Mouse (Mus musculus) midbrain, embryonic 12.5 days (tissue): ENCODE measurements around the gene Lmx1b. TPM values are rescaled to one million over a fixed set of nuclear protein-coding genes. Genes with fewer than 3 reads are reported as not detected.
A peak's percentile ranks its signal among the peaks of the same experiment; 100 is the strongest.

ENCODE experiments used
- ATAC-seq: fragments of 200-750 bp; cut with Nextera tagmentation; 2 replicates; pipeline ENCODE4 v1.8.0; 2017; ENCODE audit warnings: low read depth, moderate TSS enrichment, moderate library complexity; ENCODE audit not compliant: low FRiP score
- H3K27ac ChIP-seq: fragments of 300-500 bp; sonication (generic); replicated peaks from 2 replicates; pipeline ENCODE4 v1.5.1; 2016; ENCODE audit warnings: mild to moderate bottlenecking
- H3K27me3 ChIP-seq: fragments of 300-500 bp; sonication (generic); 2 replicates; pipeline ENCODE4 v1.6.1; 2016; ENCODE audit warnings: mild to moderate bottlenecking
- H3K36me3 ChIP-seq: fragments of 300-500 bp; sonication (generic); 2 replicates; pipeline ENCODE4 v1.6.1; 2016
- H3K4me1 ChIP-seq: fragments of 300-500 bp; sonication (generic); 2 replicates; pipeline ENCODE4 v1.6.1; 2016
- H3K4me2 ChIP-seq: fragments of 300-500 bp; sonication (generic); replicated peaks from 2 replicates; pipeline ENCODE4 v1.6.1; 2016; ENCODE audit warnings: mild to moderate bottlenecking, moderate library complexity
- H3K4me3 ChIP-seq: fragments of 300-500 bp; sonication (generic); 2 replicates; pipeline ENCODE4 v1.5.1; 2016; ENCODE audit warnings: mild to moderate bottlenecking
- H3K9ac ChIP-seq: fragments of 300-500 bp; sonication (generic); replicated peaks from 2 replicates; pipeline ENCODE4 v1.6.1; 2016; ENCODE audit warnings: mild to moderate bottlenecking, moderate library complexity
- H3K9me3 ChIP-seq: fragments of 300-500 bp; sonication (generic); 2 replicates; pipeline ENCODE4 v1.6.1; 2016; ENCODE audit warnings: mild to moderate bottlenecking
- WGBS: fragments of 180-500 bp; shearing (Covaris S2); methylation state at CpG from one replicate; pipeline ENCODE4 v1.1.7; 2016; 5-methylcytosine and 5-hydroxymethylcytosine counted together
- polyA plus RNA-seq: library from polyadenylated mRNA; unstranded; fragments of >200 nt; fragmentation: Nextera tagmentation; extraction: Ambion mirVana; gene quantifications from 2 replicates; pipeline ENCODE4 v1.2.1, GENCODE M21; 2016

Gene Lmx1b
- polyA plus RNA-seq, 1 experiment from 2014 or later: 2.8 TPM

DNA sequence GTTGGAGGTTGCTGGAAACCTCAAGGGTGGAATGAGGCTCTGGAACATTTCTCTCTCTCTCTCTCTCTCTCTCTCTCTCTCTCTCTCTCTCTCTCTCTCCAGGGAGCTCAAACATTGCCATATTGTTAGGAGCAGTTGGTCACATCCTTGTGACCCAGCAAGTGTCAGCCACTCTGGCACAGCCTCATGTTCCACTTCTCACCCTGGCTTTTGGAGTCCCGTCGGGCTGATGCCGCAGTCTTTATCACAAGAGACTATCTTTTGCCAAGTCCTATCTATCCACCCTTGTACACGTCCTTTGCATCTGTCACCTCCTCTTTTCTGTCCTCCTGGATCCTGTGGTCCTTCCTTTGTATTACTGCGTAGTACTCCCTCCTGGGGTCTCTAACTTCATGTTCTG, 94.3 kb downstream of the Lmx1b start:
- WGBS: 88% methylated on average over 5 of the region's 5 CpGs

DNA sequence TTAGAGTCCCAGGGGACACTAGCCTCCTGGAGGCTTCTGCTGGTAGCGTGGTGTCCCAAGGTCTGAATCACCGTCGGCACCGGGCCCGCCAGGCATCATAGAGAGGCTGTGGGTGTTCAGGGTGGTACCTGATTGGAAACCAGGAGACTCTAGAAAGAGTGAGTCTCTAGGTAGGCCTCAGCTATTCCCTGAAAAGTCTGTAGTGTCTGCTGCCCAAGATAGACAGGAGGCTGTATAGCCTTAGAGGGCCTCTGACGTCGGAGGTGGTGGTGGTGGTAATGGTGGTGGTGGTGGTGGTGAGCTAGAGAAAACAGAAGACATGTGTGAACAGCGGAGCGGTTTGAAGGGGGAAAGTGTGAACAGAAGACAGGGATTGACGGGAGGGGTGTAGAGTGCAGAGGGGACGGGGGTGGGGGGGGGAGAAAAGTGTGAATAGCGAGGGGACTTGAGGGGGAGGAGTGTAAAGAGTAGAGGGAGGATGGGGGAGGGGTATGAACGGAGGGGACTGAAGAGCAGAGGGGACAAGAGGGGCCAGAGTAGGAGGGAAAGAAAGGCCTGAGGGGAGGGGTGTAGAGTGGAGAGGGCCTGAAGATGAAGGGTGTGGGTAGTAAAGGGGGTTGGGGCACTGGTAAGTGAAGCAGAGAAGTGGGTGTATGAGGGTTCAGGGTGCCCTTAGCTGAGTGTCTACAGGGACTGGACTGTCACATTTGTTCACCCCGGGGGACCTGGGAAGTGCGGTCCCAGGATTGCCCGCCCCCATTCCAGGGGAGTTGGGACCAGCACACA, 95.3 kb downstream of the Lmx1b start:
- peak overlapping the region; percentile 81 for H3K27ac ChIP-seq
- no peak for ATAC-seq
- H3K9ac ChIP-seq: no peak overlapping the region
- H3K36me3 ChIP-seq: no peaks in the 10 kb centered on the region
- peaks cover 67% of the 10 kb centered on the region for H3K27me3 ChIP-seq
- peaks cover 33% of the 10 kb centered on the region for H3K4me1 ChIP-seq
- H3K9me3 ChIP-seq: 0 out of 2 replicates have a peak, but pooled peaks cover 2% of the 10 kb centered on the region
- WGBS: 23% methylated on average over 16 of the region's 16 CpGs
- peak overlapping the region; percentile 52 for H3K4me3 ChIP-seq
- H3K4me2 ChIP-seq: peak overlapping the region; percentile 85

More for the DNA sequence above, 94.3 kb downstream of the Lmx1b start:
- Histone ChIP-seq H3K9ac (no peak overlapping the region), H3K4me3 (no peak overlapping the region), H3K27ac (no peak overlapping the region), H3K36me3 (no peaks in the 10 kb centered on the region), H3K4me2 (no peak overlapping the region), H3K4me1 (peaks cover 33% of the 10 kb centered on the region), H3K9me3 (0 out of 2 replicates have a peak, but pooled peaks cover 2% of the 10 kb centered on the region), H3K27me3 (peaks cover 59% of the 10 kb centered on the region)
- ATAC-seq: no peak

DNA sequence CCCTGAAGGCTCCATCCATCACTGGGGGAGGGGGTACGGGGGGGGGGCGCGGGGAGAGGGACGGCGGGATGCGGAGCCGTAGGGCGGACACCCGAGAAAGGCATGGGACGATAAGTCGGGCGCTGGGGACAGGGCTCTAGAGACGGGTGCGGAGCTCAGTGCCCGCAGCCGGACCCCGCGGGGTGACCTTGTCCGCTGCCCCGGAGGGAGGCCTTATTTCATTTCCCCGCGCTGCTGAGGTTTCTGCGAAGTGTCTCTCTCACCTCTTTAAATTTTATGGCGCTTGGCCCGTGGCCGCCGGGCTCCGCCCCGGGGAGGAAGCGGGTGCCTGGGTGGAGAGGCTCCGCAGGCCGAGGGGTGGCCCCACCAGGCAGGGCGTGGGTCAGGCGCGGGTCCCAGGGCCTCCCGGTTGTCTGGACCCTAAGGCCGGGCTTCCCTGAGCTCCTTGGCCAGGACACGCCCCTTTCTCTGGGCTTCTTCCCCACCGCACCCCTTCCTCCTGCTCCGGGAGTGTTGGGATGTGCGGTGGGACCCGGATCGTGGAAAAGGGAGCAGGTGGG, 96.0 kb downstream of the Lmx1b start:
- H3K4me2 ChIP-seq: peak overlapping the region; percentile 85
- H3K9me3 ChIP-seq: 0 out of 2 replicates have a peak, but pooled peaks cover 2% of the 10 kb centered on the region
- peak overlapping the region; percentile 52 for H3K4me3 ChIP-seq
- H3K4me1 ChIP-seq: peaks cover 33% of the 10 kb centered on the region
- under 1% methylated on average over 33 of the region's 43 CpGs for WGBS
- H3K27me3 ChIP-seq: peaks cover 74% of the 10 kb centered on the region
- H3K36me3 ChIP-seq: no peaks in the 10 kb centered on the region
- H3K27ac ChIP-seq: peak overlapping the region; percentile 81
- H3K9ac ChIP-seq: peak overlapping the region; percentile 61
- ATAC-seq: peak; percentile 10; the same call in 1 of the 2 replicates

DNA sequence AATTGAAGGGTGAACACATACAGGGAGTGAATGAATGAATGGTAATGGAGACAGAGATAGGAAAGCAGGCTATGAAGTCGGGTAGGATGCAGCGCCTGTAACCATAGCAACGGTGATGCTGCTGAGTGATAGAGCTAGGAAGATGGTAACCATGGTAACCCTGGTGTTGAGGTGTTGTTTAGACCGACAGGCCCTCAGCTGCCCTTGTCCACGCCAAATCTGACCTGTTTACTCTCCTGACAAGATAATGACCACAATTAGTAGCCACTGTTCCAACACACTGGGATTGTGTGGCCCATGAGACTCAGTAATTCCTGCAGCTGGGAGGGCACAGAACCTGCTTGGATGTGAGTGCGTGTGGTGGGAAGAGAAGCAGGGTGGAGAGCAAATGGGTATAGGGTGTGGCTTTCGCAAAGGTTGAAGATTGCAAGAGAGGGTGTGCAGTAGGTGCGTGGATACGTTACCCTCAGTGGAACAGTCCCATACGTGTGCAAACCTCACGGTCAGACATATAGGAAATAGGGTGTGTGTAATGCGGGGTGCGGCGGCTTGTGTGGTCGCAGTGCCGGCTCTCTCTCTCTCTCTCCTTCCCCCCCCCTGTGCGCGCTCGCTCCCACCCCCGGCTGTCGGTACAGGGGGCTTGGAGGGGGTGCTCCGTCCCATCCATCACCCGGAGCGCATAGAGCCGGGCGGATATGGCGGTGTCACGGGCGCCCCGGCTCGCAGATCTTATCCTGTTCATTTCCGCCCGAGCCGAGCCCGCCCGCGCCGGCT, 96.7 kb downstream of the Lmx1b start:
- Histone ChIP-seq H3K36me3 (no peaks in the 10 kb centered on the region), H3K4me1 (peaks cover 33% of the 10 kb centered on the region), H3K9ac (peak overlapping the region; percentile 61), H3K4me3 (peak overlapping the region; percentile 52), H3K4me2 (peak overlapping the region; percentile 85), H3K9me3 (0 out of 2 replicates have a peak, but pooled peaks cover 2% of the 10 kb centered on the region), H3K27me3 (peaks cover 77% of the 10 kb centered on the region), H3K27ac (peak overlapping the region; percentile 81)
- ATAC-seq: peak; percentile 67
- WGBS: 1% methylated on average over 21 of the region's 38 CpGs

DNA sequence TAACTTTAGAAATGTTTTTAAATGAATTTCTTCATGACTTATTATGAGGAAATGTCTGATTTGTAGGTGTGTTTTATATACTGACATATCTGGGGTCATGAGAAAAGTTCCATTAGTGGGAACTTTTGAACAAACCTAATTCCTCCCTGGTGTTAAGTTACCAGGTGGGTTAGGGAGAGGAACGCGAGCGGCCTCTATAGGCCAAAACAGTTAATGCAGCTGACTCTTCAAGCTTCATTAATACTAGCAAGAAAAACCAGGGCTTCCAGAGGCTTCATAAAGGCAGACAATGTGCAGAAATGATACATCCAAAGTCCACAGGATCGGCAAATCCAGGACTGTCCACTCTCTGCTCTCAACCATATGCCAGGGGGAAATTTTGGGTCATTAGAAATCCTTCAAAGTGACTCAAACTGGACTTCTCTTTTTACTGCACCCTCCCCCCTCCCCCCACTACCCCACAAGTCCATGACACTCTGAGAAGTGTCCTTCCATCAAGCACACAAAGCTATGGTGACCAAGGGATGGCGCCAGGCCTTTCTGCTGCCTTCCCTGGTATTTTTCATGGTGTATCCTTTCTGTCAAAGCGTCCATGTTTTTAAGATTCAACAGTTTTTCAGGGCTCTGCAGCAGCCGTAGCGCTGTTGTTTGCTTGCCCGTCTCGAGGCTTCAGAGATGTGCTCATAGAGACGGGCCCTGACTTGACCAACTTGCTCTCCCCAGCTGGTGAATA, 97.4 kb downstream of the Lmx1b start:
- 2% methylated on average over 11 of the region's 11 CpGs for WGBS
- H3K36me3 ChIP-seq: no peaks in the 10 kb centered on the region
- peaks cover 70% of the 10 kb centered on the region for H3K27me3 ChIP-seq
- H3K9ac ChIP-seq: no peak overlapping the region
- H3K27ac ChIP-seq: peak overlapping the region; percentile 81
- 0 out of 2 replicates have a peak, but pooled peaks cover 2% of the 10 kb centered on the region for H3K9me3 ChIP-seq
- H3K4me1 ChIP-seq: peaks cover 33% of the 10 kb centered on the region
- no peak; the same call in 1 of the 2 replicates for ATAC-seq
- peak overlapping the region; percentile 52 for H3K4me3 ChIP-seq
- peak overlapping the region; percentile 85 for H3K4me2 ChIP-seq

DNA sequence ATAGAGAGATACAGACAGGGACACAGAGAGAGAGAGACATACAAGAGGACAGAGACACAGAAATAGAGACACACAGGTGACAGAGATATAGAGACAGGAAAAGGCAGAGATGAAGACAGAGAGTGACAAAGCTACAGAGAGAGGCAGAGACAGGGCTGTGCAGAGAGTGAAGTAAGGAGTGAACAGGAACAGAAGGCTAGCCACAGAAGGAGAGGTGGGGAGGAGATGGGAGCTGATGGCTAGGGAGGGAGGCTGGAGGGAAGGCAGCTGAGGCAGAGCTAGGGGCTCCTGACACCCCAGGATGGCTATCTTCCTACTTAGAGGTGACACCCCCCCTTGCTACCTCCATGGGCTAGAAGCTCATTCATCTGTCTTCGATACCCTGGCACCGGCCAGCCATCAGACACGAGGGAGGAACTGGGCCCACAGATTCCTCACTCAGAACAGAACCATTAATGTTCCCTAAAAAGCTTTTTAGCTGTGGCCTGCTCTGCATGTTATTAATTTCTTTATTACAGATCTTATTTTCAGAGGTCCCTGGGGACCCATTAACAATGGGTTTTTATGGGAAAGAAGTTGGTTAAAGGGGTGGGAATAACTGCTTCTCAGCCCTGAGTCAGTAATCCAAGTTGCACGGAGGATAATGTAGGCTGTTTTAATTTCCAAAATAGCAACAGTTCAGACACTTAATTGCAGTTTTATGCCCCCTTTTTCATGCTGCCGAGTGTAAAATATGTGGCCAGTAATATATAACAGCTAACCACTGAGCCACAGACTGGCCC, 114.8 kb downstream of the Lmx1b start:
- H3K27ac ChIP-seq: no peak overlapping the region
- 83% methylated on average over 5 of the region's 5 CpGs for WGBS
- 0 out of 2 replicates have a peak, but pooled peaks cover 6% of the 10 kb centered on the region for H3K27me3 ChIP-seq
- no peak overlapping the region for H3K4me3 ChIP-seq
- H3K9me3 ChIP-seq: peaks cover 17% of the 10 kb centered on the region
- no peaks in the 10 kb centered on the region for H3K4me1 ChIP-seq
- H3K4me2 ChIP-seq: no peak overlapping the region
- H3K9ac ChIP-seq: no peak overlapping the region
- H3K36me3 ChIP-seq: no peaks in the 10 kb centered on the region
- no peak for ATAC-seq

DNA sequence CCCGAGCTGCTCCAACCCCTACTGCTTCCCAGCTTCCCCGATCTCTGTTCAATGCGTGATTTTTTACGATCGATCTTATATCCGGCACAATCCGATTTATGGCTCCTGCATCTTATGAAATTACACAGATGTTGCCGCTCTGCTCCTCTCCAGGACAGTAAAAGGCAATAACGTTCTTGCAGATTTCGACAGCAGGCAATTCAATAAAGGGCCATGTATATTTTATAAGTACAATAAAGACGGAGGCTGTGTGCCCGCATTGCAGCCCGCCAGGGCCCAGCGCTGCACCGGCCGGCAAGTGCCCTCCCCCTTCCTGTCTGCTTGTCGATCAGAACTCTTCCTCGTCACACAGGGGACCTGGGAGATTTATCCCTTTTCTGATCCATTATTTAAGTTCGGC, 124.5 kb downstream of the Lmx1b start:
- H3K4me1 ChIP-seq: no peaks in the 10 kb centered on the region
- no peaks in the 10 kb centered on the region for H3K9me3 ChIP-seq
- 75% methylated on average over 19 of the region's 19 CpGs for WGBS
- no peaks in the 10 kb centered on the region for H3K36me3 ChIP-seq
- H3K4me3 ChIP-seq: no peak overlapping the region
- ATAC-seq: no peak
- H3K27me3 ChIP-seq: peaks cover 4% of the 10 kb centered on the region; the same call in 1 of the 2 replicates
- H3K4me2 ChIP-seq: no peak overlapping the region
- H3K27ac ChIP-seq: no peak overlapping the region
- no peak overlapping the region for H3K9ac ChIP-seq

DNA sequence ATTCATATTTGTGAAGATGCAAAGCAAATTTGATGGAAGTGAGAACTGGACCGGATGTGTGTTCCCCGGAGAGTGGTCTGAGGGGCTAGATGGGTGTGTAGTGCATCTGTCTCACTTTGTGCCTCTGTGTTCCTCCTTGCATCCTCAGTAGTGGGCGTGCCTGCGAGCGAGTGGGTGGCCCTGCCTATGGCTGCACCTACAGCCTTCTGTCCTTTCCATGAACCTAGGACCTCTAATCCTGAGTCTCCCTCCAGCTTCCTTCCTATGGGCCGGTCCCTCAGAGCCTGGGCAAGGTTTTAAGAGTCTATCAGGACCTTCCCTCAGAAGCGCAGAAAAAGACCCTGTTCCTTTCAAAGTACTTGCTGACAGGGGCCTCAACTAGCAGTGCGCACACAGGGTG, 124.9 kb downstream of the Lmx1b start:
- H3K9ac ChIP-seq: no peak overlapping the region
- WGBS: 83% methylated on average over 8 of the region's 8 CpGs
- no peak overlapping the region for H3K4me2 ChIP-seq
- H3K36me3 ChIP-seq: no peaks in the 10 kb centered on the region
- H3K4me1 ChIP-seq: no peaks in the 10 kb centered on the region
- H3K27me3 ChIP-seq: peaks cover 4% of the 10 kb centered on the region; the same call in 1 of the 2 replicates
- H3K9me3 ChIP-seq: no peaks in the 10 kb centered on the region
- no peak overlapping the region for H3K4me3 ChIP-seq
- H3K27ac ChIP-seq: no peak overlapping the region
- no peak for ATAC-seq

Other genes with a start within 250 kb of the Lmx1b start
- 10.2 and 11.1 TPM in 2 replicates for gene Zbtb34, start 209.2 kb downstream of the Lmx1b start, polyA plus RNA-seq
- gene Zbtb43, start 172.0 kb downstream of the Lmx1b start, polyA plus RNA-seq: 29.2 and 30.7 TPM in 2 replicates
- gene Mvb12b, start 247.4 kb upstream of the Lmx1b start, polyA plus RNA-seq: 55.6 and 58.3 TPM in 2 replicates